Mouse (Mus musculus): ENCODE measurements around the gene Tdrkh. TPM values are rescaled to one million over a fixed set of nuclear protein-coding genes. Genes with fewer than 3 reads are reported as not detected.

Tdrkh gene
- polyA plus RNA-seq, 1 experiment = 0.44 TPM

DNA sequence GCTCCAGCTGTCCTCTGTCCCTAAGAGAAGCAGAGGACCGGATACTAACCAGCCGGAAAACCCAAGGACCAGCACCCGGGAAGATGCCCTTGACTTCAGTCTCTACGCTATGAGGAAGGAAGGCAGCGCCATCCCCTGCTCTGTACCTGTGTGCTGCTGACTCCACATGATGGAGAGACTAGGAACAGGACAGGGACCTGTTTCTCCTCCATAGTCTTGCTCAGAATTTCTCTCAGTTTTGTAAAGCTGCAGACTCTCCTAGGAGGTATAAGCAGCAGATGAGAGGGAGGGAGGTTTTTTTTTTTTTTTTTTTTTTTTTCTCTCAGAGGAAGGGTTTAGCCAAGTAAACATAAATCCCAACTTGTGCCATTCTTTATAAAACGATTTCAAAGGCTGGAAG lies 14.9 kb upstream of the Tdrkh start, which contains the start of gene Lingo4:
Gene Lingo4, plus strand, starts transcription at position 301 of the 400 bp plus-strand sequence.
- TF ChIP-seq POLR2A (IDR thresholded peaks at IDR 0.05; ENCODE audit: borderline replicate concordance, extremely low read depth, low read depth, low read length) (no peak), CTCF (IDR thresholded peaks at IDR 0.05; ENCODE audit: insufficient read depth, low read length) (no peak)
- no peaks in the 10 kb centered on the region for H3K4me1 ChIP-seq (ENCODE audit: control insufficient read depth, insufficient read depth, low read length)
- DNase-seq = no peak
- WGBS = 63% methylated on average over 6 of the region's 6 CpGs
- H3K4me3 ChIP-seq (replicated peaks; ENCODE audit: extremely low read depth, low read depth, low read length) = no peak within 1 kb of the TSS

DNA sequence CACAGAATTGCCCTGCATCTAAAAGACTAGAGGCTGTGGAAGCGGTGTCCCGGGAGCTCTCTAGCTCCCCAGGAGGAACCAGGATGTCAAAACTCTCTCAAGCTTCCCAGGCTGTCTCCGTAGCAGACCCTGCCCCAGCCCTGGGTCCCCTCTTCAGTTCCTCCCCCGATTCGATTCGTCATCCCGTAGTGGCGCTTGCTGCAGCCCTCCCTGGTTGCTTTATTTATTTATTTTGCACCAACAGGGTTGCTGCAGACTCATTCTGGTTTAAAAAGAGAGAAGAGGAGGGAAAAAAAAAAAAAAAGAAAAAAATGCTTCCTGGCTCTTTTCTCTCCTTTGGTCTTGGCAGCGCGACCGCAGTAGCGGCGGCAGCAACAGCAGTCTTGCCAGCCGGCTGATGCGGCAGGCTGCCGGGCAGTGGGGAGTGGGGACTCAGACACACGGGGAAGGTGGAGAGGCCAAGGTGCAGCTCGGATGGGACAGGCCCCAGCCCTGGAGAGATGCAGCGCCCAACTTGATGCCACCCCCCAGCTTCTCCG lies 14.1 kb upstream of the Tdrkh start:
- TF ChIP-seq CTCF (IDR thresholded peaks at IDR 0.05; ENCODE audit: insufficient read depth, low read length) (no peak), POLR2A (IDR thresholded peaks at IDR 0.05; ENCODE audit: borderline replicate concordance, extremely low read depth, low read depth, low read length) (no peak)
- Histone ChIP-seq H3K4me1 (ENCODE audit: control insufficient read depth, insufficient read depth, low read length) (no peaks in the 10 kb centered on the region), H3K4me3 (replicated peaks; ENCODE audit: extremely low read depth, low read depth, low read length) (no peak overlapping the region)
- 4% methylated on average over 20 of the region's 20 CpGs for WGBS
- DNase-seq = no peak

DNA sequence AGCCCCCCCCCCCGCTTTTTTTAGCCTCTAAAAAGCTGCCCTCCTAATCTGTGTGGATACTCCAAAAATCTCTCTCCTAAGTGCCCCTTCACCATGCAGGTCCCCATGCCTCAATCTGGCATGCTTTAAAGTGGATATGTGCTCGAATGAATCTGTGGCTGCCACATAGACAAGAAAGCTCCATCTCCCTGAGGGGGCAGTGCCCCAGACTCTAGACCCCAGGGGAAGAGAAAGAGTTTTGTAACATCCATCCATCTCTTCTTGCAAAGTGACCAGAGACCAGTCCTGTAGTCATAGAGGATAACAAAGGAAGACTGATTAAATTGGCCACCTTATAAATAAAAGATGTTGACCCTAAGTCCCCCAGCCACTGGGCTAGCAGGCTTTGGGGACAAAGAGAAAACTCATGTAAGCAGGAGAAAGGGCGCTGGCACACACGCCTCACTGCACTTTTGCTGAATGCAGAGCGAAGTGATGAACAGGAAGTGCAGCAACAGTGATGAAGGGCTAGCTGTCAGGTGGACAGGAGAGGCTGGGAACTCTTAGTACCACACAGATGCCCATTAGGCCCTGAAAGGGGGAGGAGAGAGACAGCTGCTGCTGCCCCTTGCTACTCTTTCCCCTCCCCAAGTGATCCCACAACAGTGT lies 13.3 kb upstream of the Tdrkh start:
- H3K4me1 ChIP-seq (ENCODE audit: control insufficient read depth, insufficient read depth, low read length) = no peaks in the 10 kb centered on the region
- TF ChIP-seq POLR2A (IDR thresholded peaks at IDR 0.05; ENCODE audit: borderline replicate concordance, extremely low read depth, low read depth, low read length) (no peak), CTCF (IDR thresholded peaks at IDR 0.05; ENCODE audit: insufficient read depth, low read length) (no peak)
- H3K4me3 ChIP-seq (replicated peaks; ENCODE audit: extremely low read depth, low read depth, low read length) = no peak overlapping the region
- WGBS = 43% methylated on average over 5 of the region's 5 CpGs
- no peak for DNase-seq

DNA sequence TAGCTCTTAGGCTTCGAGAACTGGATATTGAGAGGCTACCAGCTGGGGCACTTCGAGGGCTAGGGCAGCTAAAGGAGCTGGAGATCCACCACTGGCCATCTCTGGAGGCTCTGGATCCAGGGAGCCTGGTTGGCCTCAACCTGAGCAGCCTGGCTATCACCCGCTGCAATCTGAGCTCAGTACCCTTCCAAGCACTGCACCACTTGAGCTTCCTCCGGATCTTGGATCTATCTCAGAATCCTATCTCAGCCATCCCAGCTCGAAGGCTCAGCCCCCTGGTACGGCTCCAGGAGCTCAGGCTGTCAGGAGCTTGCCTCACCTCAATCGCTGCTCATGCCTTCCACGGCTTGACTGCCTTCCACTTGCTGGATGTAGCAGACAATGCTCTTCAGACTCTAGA lies 10.6 kb upstream of the Tdrkh start:
- Histone ChIP-seq H3K4me3 (replicated peaks; ENCODE audit: extremely low read depth, low read depth, low read length) (no peak overlapping the region), H3K4me1 (ENCODE audit: control insufficient read depth, insufficient read depth, low read length) (no peaks in the 10 kb centered on the region)
- 53% methylated on average over 8 of the region's 8 CpGs for WGBS
- no peak for TF ChIP-seq CTCF (IDR thresholded peaks at IDR 0.05; ENCODE audit: insufficient read depth, low read length)
- no peak for TF ChIP-seq POLR2A (IDR thresholded peaks at IDR 0.05; ENCODE audit: borderline replicate concordance, extremely low read depth, low read depth, low read length)
- DNase-seq = no peak

DNA sequence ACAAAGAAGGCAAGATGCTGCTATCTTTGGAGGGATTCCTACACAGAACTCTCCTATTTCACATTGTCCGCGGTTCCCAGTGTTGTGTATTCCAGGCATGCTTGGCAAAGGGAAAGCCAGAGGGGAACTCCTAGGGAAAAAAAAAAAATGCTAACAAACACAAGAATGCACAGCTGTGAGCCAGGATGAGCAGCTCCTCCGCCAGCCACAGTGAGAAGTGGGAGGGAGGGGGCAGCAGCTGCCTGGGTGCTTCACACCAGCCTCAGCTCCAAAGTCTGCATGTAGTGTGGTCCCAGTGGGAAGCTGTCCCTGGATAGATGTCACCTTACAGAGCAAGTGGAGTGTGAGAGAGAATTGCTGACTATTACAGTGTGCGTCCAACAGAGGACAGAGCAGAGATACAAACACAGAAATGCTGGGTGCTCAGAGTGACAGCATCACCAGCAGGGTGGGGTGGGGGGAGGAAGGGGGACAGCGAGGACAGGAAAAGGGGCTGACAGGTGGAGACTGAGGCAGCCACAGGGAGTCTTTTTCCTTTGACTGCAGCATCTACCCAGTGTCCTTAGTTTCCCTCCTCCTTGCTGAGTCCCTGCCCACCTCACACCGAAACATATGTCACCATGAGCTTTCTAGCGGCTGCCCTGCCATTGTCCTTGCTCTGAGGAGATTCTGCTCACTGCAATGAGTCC lies 8.6 kb upstream of the Tdrkh start:
- DNase-seq = no peak
- no peaks in the 10 kb centered on the region for H3K4me1 ChIP-seq (ENCODE audit: control insufficient read depth, insufficient read depth, low read length)
- TF ChIP-seq POLR2A (IDR thresholded peaks at IDR 0.05; ENCODE audit: borderline replicate concordance, extremely low read depth, low read depth, low read length) = no peak
- TF ChIP-seq CTCF (IDR thresholded peaks at IDR 0.05; ENCODE audit: insufficient read depth, low read length) = no peak
- no peak overlapping the region for H3K4me3 ChIP-seq (replicated peaks; ENCODE audit: extremely low read depth, low read depth, low read length)
- WGBS = 20% methylated on average over 7 of the region's 7 CpGs

DNA sequence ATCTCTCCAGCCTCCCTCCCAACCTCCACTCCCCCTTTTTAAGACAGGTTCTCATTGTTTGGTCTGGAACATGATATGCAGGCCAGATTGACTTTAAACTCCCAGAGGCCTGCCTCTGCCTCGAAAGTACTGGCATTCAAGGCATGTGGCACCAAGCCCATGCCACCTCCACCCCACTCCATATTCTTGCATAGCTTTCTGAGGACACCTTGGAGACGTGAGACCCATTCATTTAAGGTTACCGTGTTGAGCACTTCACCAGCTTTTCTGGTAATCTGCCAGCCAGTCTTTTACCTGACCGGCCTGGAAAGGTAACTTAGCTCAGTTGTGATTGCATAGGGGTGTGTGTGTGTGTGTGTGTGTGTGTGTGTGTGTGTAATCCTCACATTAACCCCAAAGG lies 7.5 kb upstream of the Tdrkh start:
- WGBS = 53% methylated on average over 4 of the region's 4 CpGs

DNA sequence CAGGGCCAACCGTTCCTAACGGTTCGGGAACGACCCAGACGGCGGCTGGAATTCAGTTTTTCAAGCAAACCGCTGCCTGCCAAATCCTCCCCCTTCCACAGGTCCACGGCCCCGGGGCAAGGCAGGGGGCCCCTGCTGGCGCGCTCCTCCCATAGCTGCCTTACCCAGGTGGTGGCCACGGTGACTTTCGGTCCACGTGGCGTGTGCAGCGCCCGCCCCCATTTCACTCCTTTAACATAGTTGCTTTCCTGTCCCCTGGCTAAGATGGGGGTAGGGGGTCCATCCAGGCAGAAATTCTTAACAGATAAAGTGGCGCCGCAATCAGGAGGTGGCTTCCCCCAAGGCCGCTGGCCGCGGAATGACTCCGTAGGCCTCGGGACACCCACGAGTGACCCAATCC lies 543 bp upstream of the Tdrkh start:
- no peak for DNase-seq
- Histone ChIP-seq H3K4me1 (ENCODE audit: control insufficient read depth, insufficient read depth, low read length) (no peaks in the 10 kb centered on the region), H3K4me3 (replicated peaks; ENCODE audit: extremely low read depth, low read depth, low read length) (peak overlapping the region; percentile 61)
- WGBS = 6% methylated on average over 25 of the region's 25 CpGs
- no peak for TF ChIP-seq CTCF (IDR thresholded peaks at IDR 0.05; ENCODE audit: insufficient read depth, low read length)
- TF ChIP-seq POLR2A (IDR thresholded peaks at IDR 0.05; ENCODE audit: borderline replicate concordance, extremely low read depth, low read depth, low read length) = no peak

More for the DNA sequence above, 7.5 kb upstream of the Tdrkh start:
- Histone ChIP-seq H3K4me1 (ENCODE audit: control insufficient read depth, insufficient read depth, low read length) (no peaks in the 10 kb centered on the region), H3K4me3 (replicated peaks; ENCODE audit: extremely low read depth, low read depth, low read length) (no peak overlapping the region)
- peak; percentile 24 for DNase-seq
- TF ChIP-seq CTCF (IDR thresholded peaks at IDR 0.05; ENCODE audit: insufficient read depth, low read length) (no peak), POLR2A (IDR thresholded peaks at IDR 0.05; ENCODE audit: borderline replicate concordance, extremely low read depth, low read depth, low read length) (no peak)

DNA sequence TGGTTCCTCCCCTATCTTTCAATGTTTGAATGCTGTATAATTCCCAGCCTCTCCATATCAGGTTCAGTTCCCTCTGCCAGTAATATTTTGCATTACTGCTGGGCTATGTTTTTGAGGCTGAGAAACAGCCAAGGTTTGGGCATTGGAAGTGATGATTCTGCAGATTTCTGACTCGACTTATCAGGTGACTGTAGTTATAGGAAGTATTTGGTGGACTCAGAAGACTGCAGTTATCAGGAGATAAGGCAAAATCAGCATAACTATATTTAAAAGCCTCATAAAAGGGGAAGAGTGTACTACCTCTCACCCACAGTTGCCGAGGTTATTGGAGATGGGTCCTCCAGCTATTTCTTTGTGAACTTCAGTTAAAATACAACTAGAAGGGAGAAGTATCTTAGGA lies 17.9 kb downstream of the Tdrkh start:
- no peak overlapping the region for H3K4me3 ChIP-seq (replicated peaks; ENCODE audit: extremely low read depth, low read depth, low read length)
- TF ChIP-seq CTCF (IDR thresholded peaks at IDR 0.05; ENCODE audit: insufficient read depth, low read length) = no peak
- TF ChIP-seq POLR2A (IDR thresholded peaks at IDR 0.05; ENCODE audit: borderline replicate concordance, extremely low read depth, low read depth, low read length) = no peak
- DNase-seq = no peak
- WGBS = 53% methylated on average over 2 of the region's 2 CpGs
- no peaks in the 10 kb centered on the region for H3K4me1 ChIP-seq (ENCODE audit: control insufficient read depth, insufficient read depth, low read length)

DNA sequence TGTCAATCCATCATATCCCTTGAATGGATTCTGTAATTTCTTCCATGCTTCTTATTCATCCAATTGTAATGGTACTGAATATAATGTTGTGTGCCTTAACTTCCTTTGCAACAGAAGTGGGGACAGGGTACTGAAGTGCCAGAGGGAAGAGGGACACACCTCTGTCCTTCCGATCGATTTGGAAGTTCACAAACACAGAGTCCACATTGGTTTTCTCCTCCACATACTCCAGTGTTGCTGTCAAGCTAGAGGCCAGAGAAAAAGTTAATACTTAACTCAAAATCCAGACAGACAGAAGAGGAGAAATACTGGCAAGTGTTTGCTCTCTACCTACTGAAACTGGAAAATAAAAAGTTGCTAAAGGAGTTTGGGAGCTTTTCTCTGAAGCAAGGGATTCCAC lies 21.2 kb downstream of the Tdrkh start:
- DNase-seq = no peak
- Histone ChIP-seq H3K4me1 (ENCODE audit: control insufficient read depth, insufficient read depth, low read length) (no peaks in the 10 kb centered on the region), H3K4me3 (replicated peaks; ENCODE audit: extremely low read depth, low read depth, low read length) (no peak overlapping the region)
- WGBS = 69% methylated on average over 2 of the region's 2 CpGs
- TF ChIP-seq POLR2A (IDR thresholded peaks at IDR 0.05; ENCODE audit: borderline replicate concordance, extremely low read depth, low read depth, low read length) (no peak), CTCF (IDR thresholded peaks at IDR 0.05; ENCODE audit: insufficient read depth, low read length) (no peak)

DNA sequence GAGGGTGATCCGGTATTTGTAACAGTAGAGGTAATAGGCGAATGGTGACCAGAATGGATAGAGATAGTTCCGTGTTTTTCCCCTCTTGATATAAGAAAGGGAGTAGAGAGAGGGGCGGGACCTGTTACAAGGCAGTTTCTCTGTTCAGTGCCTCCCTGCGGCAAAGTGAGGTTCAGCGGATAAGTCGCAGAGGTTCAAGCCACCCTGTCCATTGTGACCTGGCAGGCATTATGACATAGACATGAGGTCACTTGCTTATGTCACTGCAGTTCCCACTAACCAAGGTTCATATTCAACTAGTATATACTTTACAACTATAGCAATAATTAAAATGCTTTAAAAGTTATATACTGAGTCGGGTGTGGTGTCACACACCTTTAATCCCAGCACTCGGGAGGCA lies 23.3 kb downstream of the Tdrkh start:
- no peak for DNase-seq
- Histone ChIP-seq H3K4me1 (ENCODE audit: control insufficient read depth, insufficient read depth, low read length) (no peaks in the 10 kb centered on the region), H3K4me3 (replicated peaks; ENCODE audit: extremely low read depth, low read depth, low read length) (no peak overlapping the region)
- no peak for TF ChIP-seq CTCF (IDR thresholded peaks at IDR 0.05; ENCODE audit: insufficient read depth, low read length)
- no peak for TF ChIP-seq POLR2A (IDR thresholded peaks at IDR 0.05; ENCODE audit: borderline replicate concordance, extremely low read depth, low read depth, low read length)
- 86% methylated on average over 9 of the region's 9 CpGs for WGBS
